Mouse (Mus musculus) right cerebral cortex, adult 18-20 months (tissue): ENCODE measurements around the gene Mrpl49.

ENCODE experiments used
- DNase-seq: peaks from one replicate; pipeline ENCODE4 v3.0.0; 2022; ENCODE audit warnings: mixed read lengths

Gene Mrpl49

GRCm38 (mm10) chr19:6035966-6036585 lies 21.5 kb downstream of the Mrpl49 start:
- DNase-seq, result no peak

- no peak for DNase-seq
Observed at GRCm38 (mm10) chr19:6030520-6031280, 26.9 kb downstream of the Mrpl49 start.

- no peak for DNase-seq
Observed at GRCm38 (mm10) chr19:6029426-6029825, 28.2 kb downstream of the Mrpl49 start.

GRCm38 (mm10) chr19:6028991-6029390 lies 28.6 kb downstream of the Mrpl49 start:
- DNase-seq, result no peak

- DNase-seq, result no peak
Observed at GRCm38 (mm10) chr19:6023930-6024329, 33.7 kb downstream of the Mrpl49 start.

DNA sequence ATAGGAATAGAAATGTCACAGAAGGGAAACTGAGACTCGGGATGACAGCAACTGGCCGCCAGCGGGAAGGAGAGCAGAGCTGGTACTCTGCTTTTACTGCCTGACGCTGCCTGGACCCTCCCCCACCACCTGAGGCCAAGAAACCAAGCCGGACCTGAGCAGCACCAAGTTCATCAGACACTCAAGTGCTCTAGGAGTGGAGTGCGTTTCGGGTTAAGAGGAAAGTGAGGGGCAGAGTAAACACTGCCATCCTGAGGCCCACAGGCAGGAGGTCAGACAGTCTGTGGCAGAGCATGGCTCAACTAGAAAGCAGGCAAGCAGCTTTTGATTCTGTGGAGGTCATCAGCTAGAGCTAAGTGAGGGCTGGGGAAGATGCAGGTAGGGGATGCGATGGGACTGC lies 34.5 kb downstream of the Mrpl49 start:
- no peak for DNase-seq

- DNase-seq, result no peak
Observed at GRCm38 (mm10) chr19:6020276-6020675, 37.3 kb downstream of the Mrpl49 start.

DNA sequence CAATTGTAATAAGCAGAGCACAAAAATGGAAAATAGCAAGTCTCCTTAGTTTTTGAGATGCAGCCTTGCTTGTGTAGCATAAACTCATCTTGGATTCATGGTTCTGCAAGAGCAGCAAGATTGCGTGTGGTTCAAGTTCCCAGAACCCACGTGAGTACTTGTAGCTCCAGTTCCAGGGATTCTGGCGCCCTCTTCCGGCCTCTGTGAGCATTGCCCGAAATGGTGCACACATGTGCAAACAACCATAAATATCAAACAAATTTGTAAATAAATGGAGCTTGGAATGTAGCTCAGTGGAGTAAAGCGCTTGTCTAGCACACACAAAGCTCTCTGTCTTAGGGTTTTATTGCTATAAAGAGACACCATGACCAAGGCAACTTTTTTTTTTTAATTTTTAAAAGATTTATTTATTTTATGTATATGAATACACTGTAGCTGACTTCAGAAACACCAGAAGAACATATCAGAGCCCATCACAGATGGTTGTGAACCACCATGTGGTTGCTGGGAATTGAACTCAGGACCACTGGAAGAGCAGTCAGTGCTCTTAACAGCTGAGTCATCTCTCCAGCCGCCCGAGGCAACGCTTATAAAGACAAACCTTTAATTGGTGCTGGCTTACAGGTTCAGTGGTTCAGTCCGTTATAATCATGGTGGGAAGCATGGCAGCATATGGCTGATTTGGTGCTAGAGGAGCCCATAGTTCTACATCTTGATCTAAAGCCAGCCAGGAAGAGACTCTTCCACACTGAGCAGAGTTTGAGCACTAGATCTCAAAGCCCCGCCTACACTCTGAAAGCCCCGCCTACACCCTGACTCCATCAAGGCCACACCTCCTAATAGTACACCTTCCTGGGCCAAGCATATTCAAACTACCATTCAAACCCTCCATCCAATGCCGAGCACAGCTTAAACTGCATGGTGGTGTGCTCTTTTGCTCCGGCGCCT lies 39.2 kb downstream of the Mrpl49 start:
- peak; percentile 84 for DNase-seq

DNA sequence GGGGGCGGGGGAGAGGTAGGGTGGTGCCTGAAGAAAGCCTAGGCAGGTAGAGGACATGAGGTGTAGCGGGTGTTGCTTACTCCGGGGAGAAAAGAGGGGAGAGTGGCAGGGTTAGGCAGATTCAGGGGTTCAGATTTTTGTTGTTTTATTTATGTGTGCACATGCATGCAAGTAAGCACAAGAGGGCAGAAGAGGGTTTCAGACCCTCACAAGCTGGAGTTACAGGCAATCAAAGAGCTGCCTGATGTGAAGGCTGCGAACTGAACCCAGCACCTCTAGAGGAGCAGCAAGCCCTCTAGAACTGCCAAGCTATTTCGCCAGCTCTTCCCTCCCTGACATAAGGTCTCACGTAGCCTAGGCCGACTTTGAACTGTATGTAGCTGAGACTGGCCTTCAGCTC lies 41.1 kb downstream of the Mrpl49 start:
- no peak for DNase-seq

GRCm38 (mm10) chr19:6015511-6016315 lies 41.9 kb downstream of the Mrpl49 start, which contains the start of gene Capn1:
Gene Capn1, minus strand, starts transcription at chr19:6015897.
- DNase-seq, result peak; percentile 80

DNA sequence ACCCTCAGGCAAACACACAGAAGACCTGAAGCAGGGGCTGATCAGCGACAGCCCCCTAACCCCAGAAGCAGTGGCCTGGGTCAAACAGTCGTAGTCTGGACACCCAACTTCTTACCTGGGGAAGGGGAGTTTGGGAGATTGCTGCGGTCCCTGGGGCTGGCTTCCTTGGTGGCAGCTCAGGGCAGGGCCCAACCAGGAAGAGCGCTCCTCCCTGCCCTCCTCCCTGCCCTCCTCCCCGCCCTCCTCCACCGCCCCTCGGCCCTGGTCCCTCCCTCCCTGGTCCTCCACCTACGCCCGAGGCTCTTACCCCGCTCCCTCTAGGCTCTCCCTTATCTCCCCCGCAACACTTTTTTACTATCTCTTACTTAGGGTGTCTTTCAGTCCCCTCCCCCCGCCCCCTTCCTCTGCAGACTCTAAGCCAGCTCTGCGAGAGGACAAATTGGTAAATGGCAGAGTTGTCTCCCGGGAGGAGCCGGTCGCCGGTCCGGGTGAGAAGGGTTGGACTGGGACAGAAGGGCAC lies 42.5 kb downstream of the Mrpl49 start:
- DNase-seq, result peak; percentile 4

- DNase-seq, result no peak
Observed at GRCm38 (mm10) chr19:6013691-6014090, 43.9 kb downstream of the Mrpl49 start.

DNA sequence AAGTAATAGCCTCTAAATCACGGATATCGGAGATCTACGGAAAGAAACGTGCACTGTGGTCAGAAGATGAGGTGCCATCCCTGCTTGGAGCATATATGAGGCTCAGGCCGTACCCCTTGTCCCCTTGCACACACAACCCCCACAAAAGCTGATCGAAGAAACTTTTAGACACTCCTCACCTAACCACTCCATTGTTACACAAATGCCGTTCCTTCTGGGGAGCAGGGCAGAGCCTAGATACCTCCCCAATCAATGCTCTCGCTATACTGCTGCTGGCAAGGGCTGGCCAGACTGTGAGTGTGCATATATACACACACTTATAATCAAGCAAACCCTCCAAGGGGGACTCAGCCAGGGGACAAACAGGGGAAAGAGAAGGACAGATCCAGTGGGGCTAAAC lies 48.4 kb downstream of the Mrpl49 start:
- DNase-seq, result no peak

GRCm38 (mm10) chr19:6007013-6007412 lies 50.6 kb downstream of the Mrpl49 start:
- no peak for DNase-seq

DNA sequence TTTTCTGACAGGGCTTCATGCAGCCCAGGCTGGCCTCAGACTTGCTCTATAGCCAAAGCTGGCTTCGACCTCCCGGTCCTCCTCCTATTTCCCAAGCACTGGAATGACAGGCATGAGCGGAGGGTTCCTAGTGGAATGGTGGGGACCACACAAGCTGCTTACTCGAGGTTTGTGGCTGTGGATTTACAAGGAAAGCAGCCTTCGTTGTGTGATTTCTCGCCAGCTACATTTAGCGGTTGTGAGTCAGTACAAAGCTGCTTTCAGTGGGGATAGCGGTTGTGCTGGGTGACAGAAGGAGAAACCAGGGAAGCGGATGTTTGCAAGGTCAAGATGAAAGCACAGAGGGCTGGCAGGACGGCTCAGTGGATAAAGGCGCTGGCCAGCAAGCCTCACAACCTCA lies 52.0 kb downstream of the Mrpl49 start:
- DNase-seq, result no peak
